Mouse (Mus musculus) intestine, postnatal 0 days (tissue): ENCODE measurements around the gene Cdh26. TPM values are rescaled to one million over a fixed set of nuclear protein-coding genes. Genes with fewer than 3 reads are reported as not detected.

Experiments
- ATAC-seq: fragments of 200-750 bp; cut with Nextera tagmentation; 2 replicates; pipeline ENCODE4 v1.8.0; 2017; ENCODE audit warnings: mild to moderate bottlenecking, moderate TSS enrichment, moderate library complexity
- H3K27ac ChIP-seq: fragments of 300-500 bp; sonication (generic); 2 replicates; pipeline ENCODE4 v1.5.1; 2014; ENCODE audit warnings: mild to moderate bottlenecking, low read depth, low read length, moderate library complexity
- H3K27me3 ChIP-seq: fragments of 300-500 bp; sonication (generic); replicated peaks from 2 replicates; pipeline ENCODE4 v1.6.1; 2014; ENCODE audit warnings: low read length, mixed read lengths; ENCODE audit not compliant: control insufficient read depth, insufficient read depth
- H3K36me3 ChIP-seq: fragments of 300-500 bp; sonication (generic); 2 replicates; pipeline ENCODE4 v1.6.1; 2014; ENCODE audit warnings: mild to moderate bottlenecking, moderate library complexity; ENCODE audit not compliant: control insufficient read depth, insufficient read depth
- H3K4me1 ChIP-seq: fragments of 300-500 bp; sonication (generic); replicated peaks from 2 replicates; pipeline ENCODE4 v1.6.1; 2014; ENCODE audit warnings: antibody characterized with exemption, low read length, mixed read lengths; ENCODE audit not compliant: control insufficient read depth, insufficient read depth
- H3K4me2 ChIP-seq: fragments of 300-500 bp; sonication (generic); replicated peaks from 2 replicates; pipeline ENCODE4 v1.6.1; 2014; ENCODE audit warnings: low read depth, mild to moderate bottlenecking, moderate library complexity
- H3K4me3 ChIP-seq: fragments of 300-500 bp; sonication (generic); 2 replicates; pipeline ENCODE4 v1.5.1; 2014; ENCODE audit warnings: low read depth, low read length
- H3K9ac ChIP-seq: fragments of 300-500 bp; sonication (generic); 2 replicates; pipeline ENCODE4 v1.6.1; 2014; ENCODE audit warnings: mild to moderate bottlenecking, low read depth, low read length
- H3K9me3 ChIP-seq: fragments of 300-500 bp; sonication (generic); 2 replicates; pipeline ENCODE4 v1.6.1; 2016; ENCODE audit warnings: mixed run types; ENCODE audit not compliant: control insufficient read depth
- CTCF ChIP-seq: sonication (generic); IDR thresholded peaks from 2 replicates; pipeline ENCODE4 v1.5.1; 2016; ENCODE audit warnings: low read depth, mild to moderate bottlenecking, control low read depth, antibody characterized with exemption, moderate library complexity
- WGBS: fragments of 180-500 bp; shearing (Covaris S2); extraction: QIAGEN DNeasy Blood & Tissue Kit; methylation state at CpG from one replicate; pipeline ENCODE4 v1.1.7; 2014; 5-methylcytosine and 5-hydroxymethylcytosine counted together
- polyA plus RNA-seq: library from polyadenylated mRNA; unstranded; fragments of >200 nt; fragmentation: Nextera tagmentation; extraction: Ambion mirVana; gene quantifications from 2 replicates; pipeline ENCODE4 v1.2.1, GENCODE M21; 2015

Cdh26 gene
- polyA plus RNA-seq, 1 experiment from 2014 or later: 0.43 TPM

GRCm38 (mm10) chr2:178513043-178513442 lies 82.7 kb downstream of the Cdh26 start:
- no peak overlapping the region for H3K4me2 ChIP-seq
- 0 out of 2 replicates have a peak, but pooled peaks cover 5% of the 10 kb centered on the region for H3K27me3 ChIP-seq
- H3K9ac ChIP-seq: no peak overlapping the region
- no peak; the same call in 1 of the 2 replicates for ATAC-seq
- H3K4me1 ChIP-seq: no peaks in the 10 kb centered on the region
- H3K9me3 ChIP-seq: no peaks in the 10 kb centered on the region
- no peak for TF ChIP-seq CTCF
- 71% methylated on average over 4 of the region's 4 CpGs for WGBS
- H3K4me3 ChIP-seq: no peak overlapping the region
- H3K36me3 ChIP-seq: no peaks in the 10 kb centered on the region
- no peak overlapping the region for H3K27ac ChIP-seq

- H3K9ac ChIP-seq: no peak overlapping the region
- H3K4me3 ChIP-seq: no peak overlapping the region
- 0 out of 2 replicates have a peak, but pooled peaks cover 5% of the 10 kb centered on the region for H3K27me3 ChIP-seq
- H3K36me3 ChIP-seq: no peaks in the 10 kb centered on the region
- H3K4me1 ChIP-seq: no peaks in the 10 kb centered on the region
- no peak for ATAC-seq
- no peak overlapping the region for H3K4me2 ChIP-seq
- H3K9me3 ChIP-seq: no peaks in the 10 kb centered on the region
- no peak for TF ChIP-seq CTCF
- 59% methylated on average over 16 of the region's 16 CpGs for WGBS
- no peak overlapping the region for H3K27ac ChIP-seq
These were observed 83.3 kb downstream of the Cdh26 start for GRCm38 (mm10) chr2:178513636-178514071.

GRCm38 (mm10) chr2:178516421-178516820 lies 86.1 kb downstream of the Cdh26 start:
- no peak for ATAC-seq
- Histone ChIP-seq H3K4me1 (no peaks in the 10 kb centered on the region), H3K9me3 (no peaks in the 10 kb centered on the region), H3K36me3 (no peaks in the 10 kb centered on the region), H3K27me3 (0 out of 2 replicates have a peak, but pooled peaks cover 5% of the 10 kb centered on the region), H3K9ac (no peak overlapping the region), H3K27ac (no peak overlapping the region), H3K4me2 (no peak overlapping the region), H3K4me3 (no peak overlapping the region)
- 78% methylated on average over 5 of the region's 5 CpGs for WGBS
- peak; percentile 39; the same call in 1 of the 2 replicates for TF ChIP-seq CTCF

GRCm38 (mm10) chr2:178516941-178517340 lies 86.6 kb downstream of the Cdh26 start:
- H3K36me3 ChIP-seq: no peaks in the 10 kb centered on the region
- TF ChIP-seq CTCF: no peak
- H3K9me3 ChIP-seq: no peaks in the 10 kb centered on the region
- no peaks in the 10 kb centered on the region for H3K27me3 ChIP-seq
- ATAC-seq: no peak
- no peak overlapping the region for H3K27ac ChIP-seq
- H3K9ac ChIP-seq: no peak overlapping the region
- no peak overlapping the region for H3K4me3 ChIP-seq
- H3K4me1 ChIP-seq: no peaks in the 10 kb centered on the region
- 71% methylated on average over 9 of the region's 9 CpGs for WGBS
- H3K4me2 ChIP-seq: no peak overlapping the region

GRCm38 (mm10) chr2:178519321-178519720 lies 89.0 kb downstream of the Cdh26 start:
- no peak for TF ChIP-seq CTCF
- H3K4me1 ChIP-seq: no peaks in the 10 kb centered on the region
- no peak overlapping the region for H3K27ac ChIP-seq
- H3K9me3 ChIP-seq: no peaks in the 10 kb centered on the region
- no peaks in the 10 kb centered on the region for H3K36me3 ChIP-seq
- no peak overlapping the region for H3K9ac ChIP-seq
- H3K4me3 ChIP-seq: no peak overlapping the region
- H3K4me2 ChIP-seq: no peak overlapping the region
- no peak for ATAC-seq
- no peaks in the 10 kb centered on the region for H3K27me3 ChIP-seq
- WGBS: 83% methylated on average over 4 of the region's 4 CpGs

GRCm38 (mm10) chr2:178520216-178520615 lies 89.9 kb downstream of the Cdh26 start:
- H3K9ac ChIP-seq: no peak overlapping the region
- no peaks in the 10 kb centered on the region for H3K9me3 ChIP-seq
- no peak overlapping the region for H3K27ac ChIP-seq
- no peaks in the 10 kb centered on the region for H3K36me3 ChIP-seq
- no peak overlapping the region for H3K4me2 ChIP-seq
- ATAC-seq: no peak
- H3K4me1 ChIP-seq: no peaks in the 10 kb centered on the region
- no peaks in the 10 kb centered on the region for H3K27me3 ChIP-seq
- no peak for TF ChIP-seq CTCF
- WGBS: 45% methylated on average over 2 of the region's 2 CpGs
- H3K4me3 ChIP-seq: no peak overlapping the region

GRCm38 (mm10) chr2:178522331-178522730 lies 92.0 kb downstream of the Cdh26 start:
- H3K9me3 ChIP-seq: no peaks in the 10 kb centered on the region
- no peak overlapping the region for H3K4me2 ChIP-seq
- H3K27ac ChIP-seq: no peak overlapping the region
- H3K4me3 ChIP-seq: no peak overlapping the region
- 65% methylated on average over 4 of the region's 4 CpGs for WGBS
- H3K4me1 ChIP-seq: no peaks in the 10 kb centered on the region
- no peaks in the 10 kb centered on the region for H3K36me3 ChIP-seq
- no peak for ATAC-seq
- H3K27me3 ChIP-seq: no peaks in the 10 kb centered on the region
- TF ChIP-seq CTCF: no peak
- H3K9ac ChIP-seq: no peak overlapping the region
